Mouse (Mus musculus): Measurements from ENCODE around the gene Dop1a. TPM values are rescaled to one million over a fixed set of nuclear protein-coding genes. Genes with fewer than 3 reads are reported as not detected.

The Dop1a gene
- 14.0 and 18.3 TPM in 2 replicates for polyA plus RNA-seq (2012; rRNA removed; ENCODE audit: low replicate concordance)

DNA sequence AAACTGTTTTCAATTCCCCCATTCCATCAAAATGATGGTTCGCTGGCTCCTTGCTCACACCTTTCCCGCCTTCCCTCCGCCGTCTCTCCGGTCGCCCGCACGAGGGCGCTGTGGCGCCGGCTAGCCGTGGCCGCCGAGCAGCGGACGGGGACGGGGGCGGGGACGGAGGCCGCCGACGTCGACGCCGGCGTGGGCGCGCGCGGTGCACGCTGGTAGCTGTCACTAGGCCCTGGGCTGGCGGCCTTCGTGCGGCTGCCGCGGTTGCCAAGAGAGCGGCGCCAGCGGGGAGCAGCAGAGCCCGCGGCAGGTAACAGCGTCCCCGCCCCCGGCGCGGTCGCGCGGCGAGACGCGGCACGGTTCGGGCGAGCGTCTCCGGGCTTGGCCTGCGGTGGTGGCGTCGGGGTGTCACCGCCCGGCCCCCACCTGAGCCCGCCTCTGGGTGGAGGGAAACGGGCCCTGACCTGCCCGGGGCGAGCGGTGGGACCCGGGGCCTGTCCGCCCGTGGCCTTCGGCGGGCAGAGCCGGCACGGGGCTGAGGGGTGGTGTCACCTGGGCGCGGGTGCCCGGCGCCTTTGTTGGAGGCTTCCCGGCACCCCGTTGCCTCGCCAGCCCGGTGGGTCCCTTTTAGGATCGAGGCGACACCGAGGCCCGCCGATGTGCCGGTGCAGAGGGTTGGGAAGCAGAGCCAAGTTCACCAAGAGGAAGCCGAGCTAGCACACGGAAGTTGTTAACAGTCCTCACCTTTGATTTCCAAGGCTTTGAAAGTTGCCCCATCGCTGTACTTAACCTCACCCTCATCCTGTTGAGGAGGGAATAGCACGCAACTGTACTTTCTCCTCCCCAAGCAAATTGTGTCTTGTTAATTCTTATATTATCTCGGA lies at the start of gene Dop1a:
Gene Dop1a, plus strand, starts transcription at position 165 of the 881 bp plus-strand sequence.

DNA sequence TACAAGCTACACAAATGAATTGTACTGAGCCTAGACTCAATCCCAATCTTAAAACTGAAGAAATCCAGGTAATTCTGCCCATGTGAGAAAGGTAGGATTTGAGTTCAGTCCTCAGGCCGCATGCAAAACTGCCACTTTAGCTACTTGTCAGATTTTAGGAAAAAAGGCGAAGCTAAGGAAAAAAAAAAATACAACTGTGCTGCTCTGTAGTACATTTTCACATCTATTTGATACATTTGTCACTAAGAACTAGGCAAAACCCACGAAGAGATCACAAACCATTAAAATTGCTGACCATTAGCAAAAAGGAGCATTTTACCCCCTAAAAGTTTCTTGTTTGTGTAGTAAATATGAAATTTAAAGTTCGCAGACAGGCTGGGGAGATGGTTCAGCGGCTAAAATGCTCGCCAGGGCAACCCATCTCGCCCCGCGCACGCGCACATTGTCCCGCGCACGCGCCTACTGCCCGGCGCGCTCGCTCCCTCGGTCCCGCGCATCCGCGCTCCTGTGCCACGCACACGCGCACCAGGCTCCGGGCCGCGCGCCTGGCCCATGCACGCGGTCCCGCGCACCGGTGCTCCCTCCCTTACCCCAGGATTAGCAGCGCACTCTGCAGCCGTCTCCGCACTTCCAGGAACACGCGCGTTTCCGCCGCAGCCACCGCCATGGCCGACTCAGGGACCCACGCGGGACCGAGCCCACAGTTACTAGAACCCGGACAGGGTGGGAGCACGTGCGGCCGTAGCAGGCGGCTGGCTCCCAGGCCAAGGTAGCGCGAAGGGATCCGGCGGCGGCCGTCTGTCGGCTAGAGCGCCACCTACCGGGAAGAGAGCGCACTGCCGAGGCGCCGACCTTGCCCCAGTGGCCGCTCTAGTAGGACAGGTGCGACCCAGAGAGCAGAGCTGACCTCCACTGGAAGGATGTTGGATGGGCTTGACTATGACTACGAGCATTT lies 2.5 kb upstream of the Dop1a start, which contains the start of gene Ube2cbp:
Gene Ube2cbp, minus strand, starts transcription at position 800 of the 955 bp plus-strand sequence.

DNA sequence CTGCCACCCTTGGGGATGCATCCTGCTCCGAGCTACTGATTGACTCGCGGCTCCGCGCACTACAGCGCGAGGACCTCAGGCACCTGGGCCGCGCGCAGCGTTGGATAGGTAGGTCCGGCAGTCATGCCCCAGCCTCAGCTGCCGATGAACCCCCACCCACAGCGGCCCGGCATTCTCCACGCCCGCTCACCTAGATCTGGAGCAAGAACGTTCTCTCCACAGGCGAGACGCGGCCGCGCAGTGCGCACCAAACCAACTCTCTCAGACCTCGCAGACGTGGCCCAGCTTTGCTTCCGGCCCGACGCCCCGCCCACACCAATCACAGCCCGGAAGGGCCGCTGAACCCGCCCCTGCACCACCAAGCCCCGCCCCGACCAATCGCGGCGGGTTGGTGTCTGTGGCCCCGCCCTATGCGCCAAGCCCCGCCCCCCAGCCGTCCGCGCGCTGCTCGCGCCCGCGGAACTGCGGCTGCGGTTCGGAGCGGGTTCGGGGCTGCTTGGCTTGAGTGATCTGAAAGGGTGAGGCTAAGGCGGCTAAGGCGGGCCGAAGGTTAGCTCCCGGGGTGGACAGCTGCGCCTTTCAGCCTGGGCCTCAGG lies 104.7 kb downstream of the Dop1a start, which contains the start of the genes Pgm3 and Rwdd2a:
Gene Pgm3, minus strand, starts transcription at position 303 of the 596 bp plus-strand sequence.
Gene Rwdd2a, plus strand, starts transcription at position 452 of the 596 bp plus-strand sequence.

Other genes starting within 250 kb of the Dop1a start
- 0.54 and 2.7 TPM in 2 replicates for gene Ube2cbp, start 2.2 kb upstream of the Dop1a start, polyA plus RNA-seq (2012; rRNA removed; ENCODE audit: low replicate concordance)
- 6.7 and 7.0 TPM in 2 replicates for gene Pgm3, start 104.7 kb downstream of the Dop1a start, polyA plus RNA-seq (2012; rRNA removed; ENCODE audit: low replicate concordance)
- gene Rwdd2a, start 104.8 kb downstream of the Dop1a start, polyA plus RNA-seq (2012; rRNA removed; ENCODE audit: low replicate concordance): 1.2 and 1.5 TPM in 2 replicates
- 557 and 561 TPM in 2 replicates for gene Me1, start 228.8 kb downstream of the Dop1a start, polyA plus RNA-seq (2012; rRNA removed; ENCODE audit: low replicate concordance)

Data from subcutaneous adipose tissue, adult 2 months (tissue).